Mouse (Mus musculus): Measurements from ENCODE around the gene Rac2. TPM values are rescaled to one million over a fixed set of nuclear protein-coding genes. Genes with fewer than 3 reads are reported as not detected.

Rac2 gene
- polyA plus RNA-seq, 1 experiment: 12.7 TPM

DNA sequence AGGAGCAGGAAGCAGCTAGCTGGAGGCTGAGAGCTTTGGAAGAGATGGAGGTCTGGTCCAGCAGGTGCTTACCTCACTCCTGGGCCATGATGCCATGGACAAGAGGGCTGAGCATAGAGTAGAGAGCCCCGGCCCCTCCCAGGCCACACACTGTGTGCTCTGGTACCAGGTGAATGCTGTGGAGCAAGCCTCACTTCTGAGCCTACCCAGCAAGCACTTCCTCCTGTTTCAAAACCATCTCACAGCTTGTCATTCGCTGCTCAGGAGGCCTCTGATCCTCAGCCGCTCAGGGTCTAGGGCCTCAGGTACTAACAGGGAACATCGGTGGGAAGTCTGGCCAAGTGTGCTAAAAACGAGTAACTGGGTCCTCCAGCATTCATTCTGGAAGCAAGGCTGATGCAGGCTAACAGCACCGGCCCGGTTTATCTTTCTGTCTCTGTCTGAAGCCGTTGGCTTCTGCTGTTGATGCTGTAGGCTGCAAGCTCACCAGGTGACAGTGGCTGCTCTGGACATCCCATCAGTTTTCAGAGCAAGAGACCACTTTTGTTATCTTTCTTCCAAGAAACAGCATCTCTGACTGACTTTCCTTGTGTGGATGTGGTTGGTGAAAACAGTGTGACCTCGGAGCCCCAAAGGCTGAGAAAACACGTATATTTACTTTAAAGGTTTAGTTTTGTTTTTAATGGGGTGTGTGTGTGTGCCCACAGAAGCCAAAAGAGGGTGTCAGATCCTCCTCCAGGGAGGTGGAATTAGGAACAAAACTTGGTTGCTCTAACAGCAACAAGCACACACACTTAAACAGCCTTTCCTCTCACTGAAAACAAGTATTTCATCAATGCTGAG lies 14.7 kb downstream of the Rac2 start:
- Histone ChIP-seq H3K9me3 (ENCODE audit: control insufficient read depth, low read length) (no peaks in the 10 kb centered on the region), H3K4me3 (replicated peaks) (no peak overlapping the region), H3K27me3 (ENCODE audit: control insufficient read depth) (no peaks in the 10 kb centered on the region), H3K36me3 (ENCODE audit: control insufficient read depth) (peaks cover 19% of the 10 kb centered on the region), H3K4me1 (ENCODE audit: control insufficient read depth) (no peaks in the 10 kb centered on the region; the same call in 1 of the 2 replicates)
- TF ChIP-seq TAL1 (IDR thresholded peaks at IDR 0.05; ENCODE audit: low read length) (no peak), GATA1 (IDR thresholded peaks at IDR 0.05; ENCODE audit: low read length) (no peak)

DNA sequence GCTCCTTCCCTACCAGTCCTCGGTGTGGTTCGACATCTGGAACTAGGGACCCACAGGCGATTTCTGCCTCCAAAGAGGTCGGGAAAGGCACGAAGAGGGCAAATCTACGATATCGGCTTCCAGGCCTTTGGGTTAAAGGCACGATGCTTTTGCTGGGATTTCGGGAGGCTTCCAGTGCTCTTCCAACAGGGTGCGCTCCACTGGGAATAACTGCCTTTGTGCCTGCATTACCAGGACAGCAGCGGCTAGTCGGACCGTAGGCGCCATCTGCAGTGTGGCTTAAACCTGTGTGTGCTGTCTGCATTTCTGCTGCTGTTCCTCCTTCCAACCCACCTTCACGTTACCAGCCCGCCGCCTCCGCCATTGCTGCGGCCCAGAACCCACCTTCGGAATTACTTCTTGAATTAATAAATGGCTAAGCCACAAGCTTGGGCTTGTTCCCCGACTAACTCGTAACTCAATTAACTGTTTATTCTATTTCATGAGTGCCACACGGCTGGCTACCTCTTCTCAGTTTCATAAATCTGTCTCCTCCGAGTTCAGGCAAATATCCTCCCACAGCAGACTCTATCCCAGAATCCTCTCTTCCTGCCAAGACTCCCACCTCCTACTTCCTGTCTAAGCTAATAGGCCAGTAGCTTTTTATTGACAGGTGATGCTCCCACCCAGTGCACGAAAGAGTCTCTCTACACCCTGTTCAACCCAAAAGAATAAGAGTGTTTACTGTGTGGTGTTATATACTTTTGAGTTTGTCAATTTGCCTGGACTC lies 17.9 kb downstream of the Rac2 start:
- peaks cover 18% of the 10 kb centered on the region for H3K9me3 ChIP-seq (ENCODE audit: control insufficient read depth, low read length)
- peak overlapping the region; percentile 53 for H3K4me3 ChIP-seq (replicated peaks)
- no peaks in the 10 kb centered on the region; the same call in 1 of the 2 replicates for H3K27me3 ChIP-seq (ENCODE audit: control insufficient read depth)
- TF ChIP-seq GATA1 (IDR thresholded peaks at IDR 0.05; ENCODE audit: low read length) (no peak), TAL1 (IDR thresholded peaks at IDR 0.05; ENCODE audit: low read length) (no peak)
- H3K4me1 ChIP-seq (ENCODE audit: control insufficient read depth): no peaks in the 10 kb centered on the region; the same call in 1 of the 2 replicates
- H3K36me3 ChIP-seq (ENCODE audit: control insufficient read depth): no peaks in the 10 kb centered on the region

GRCm38 (mm10) chr15:78549189-78549734 lies 23.3 kb downstream of the Rac2 start:
- Histone ChIP-seq H3K9me3 (ENCODE audit: control insufficient read depth, low read length) (peaks cover 18% of the 10 kb centered on the region), H3K4me1 (ENCODE audit: control insufficient read depth) (peaks cover 6% of the 10 kb centered on the region), H3K4me3 (replicated peaks) (no peak overlapping the region), H3K36me3 (ENCODE audit: control insufficient read depth) (no peaks in the 10 kb centered on the region), H3K27me3 (ENCODE audit: control insufficient read depth) (peaks cover 2% of the 10 kb centered on the region)
- TF ChIP-seq TAL1 (IDR thresholded peaks at IDR 0.05; ENCODE audit: low read length): no peak
- TF ChIP-seq GATA1 (IDR thresholded peaks at IDR 0.05; ENCODE audit: low read length): no peak

DNA sequence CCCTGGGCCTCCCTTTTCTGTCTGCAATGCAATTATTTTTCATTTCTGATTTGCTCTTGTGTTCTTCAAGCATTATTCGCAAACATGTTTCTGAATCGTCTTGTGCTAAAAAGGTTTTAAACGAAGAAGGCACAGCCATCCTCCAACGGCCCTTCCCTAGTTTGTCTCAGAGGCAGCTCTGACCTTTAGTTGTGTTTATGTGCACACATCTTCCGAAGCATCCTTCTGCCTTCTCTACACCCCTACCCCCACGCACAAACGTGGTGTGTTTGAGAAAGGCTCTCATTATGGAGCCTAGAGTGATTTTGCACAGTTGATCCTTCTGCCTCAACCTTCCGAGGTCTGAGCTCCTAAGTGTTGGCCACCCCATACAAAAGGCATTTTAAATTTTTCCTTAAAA lies 23.9 kb downstream of the Rac2 start:
- peaks cover 6% of the 10 kb centered on the region for H3K4me1 ChIP-seq (ENCODE audit: control insufficient read depth)
- H3K4me3 ChIP-seq (replicated peaks): no peak overlapping the region
- peaks cover 2% of the 10 kb centered on the region for H3K27me3 ChIP-seq (ENCODE audit: control insufficient read depth)
- H3K36me3 ChIP-seq (ENCODE audit: control insufficient read depth): no peaks in the 10 kb centered on the region
- TF ChIP-seq TAL1 (IDR thresholded peaks at IDR 0.05; ENCODE audit: low read length): no peak
- TF ChIP-seq GATA1 (IDR thresholded peaks at IDR 0.05; ENCODE audit: low read length): no peak
- H3K9me3 ChIP-seq (ENCODE audit: control insufficient read depth, low read length): peaks cover 18% of the 10 kb centered on the region

GRCm38 (mm10) chr15:78548336-78548665 lies 24.3 kb downstream of the Rac2 start:
- H3K4me3 ChIP-seq (replicated peaks): no peak overlapping the region

DNA sequence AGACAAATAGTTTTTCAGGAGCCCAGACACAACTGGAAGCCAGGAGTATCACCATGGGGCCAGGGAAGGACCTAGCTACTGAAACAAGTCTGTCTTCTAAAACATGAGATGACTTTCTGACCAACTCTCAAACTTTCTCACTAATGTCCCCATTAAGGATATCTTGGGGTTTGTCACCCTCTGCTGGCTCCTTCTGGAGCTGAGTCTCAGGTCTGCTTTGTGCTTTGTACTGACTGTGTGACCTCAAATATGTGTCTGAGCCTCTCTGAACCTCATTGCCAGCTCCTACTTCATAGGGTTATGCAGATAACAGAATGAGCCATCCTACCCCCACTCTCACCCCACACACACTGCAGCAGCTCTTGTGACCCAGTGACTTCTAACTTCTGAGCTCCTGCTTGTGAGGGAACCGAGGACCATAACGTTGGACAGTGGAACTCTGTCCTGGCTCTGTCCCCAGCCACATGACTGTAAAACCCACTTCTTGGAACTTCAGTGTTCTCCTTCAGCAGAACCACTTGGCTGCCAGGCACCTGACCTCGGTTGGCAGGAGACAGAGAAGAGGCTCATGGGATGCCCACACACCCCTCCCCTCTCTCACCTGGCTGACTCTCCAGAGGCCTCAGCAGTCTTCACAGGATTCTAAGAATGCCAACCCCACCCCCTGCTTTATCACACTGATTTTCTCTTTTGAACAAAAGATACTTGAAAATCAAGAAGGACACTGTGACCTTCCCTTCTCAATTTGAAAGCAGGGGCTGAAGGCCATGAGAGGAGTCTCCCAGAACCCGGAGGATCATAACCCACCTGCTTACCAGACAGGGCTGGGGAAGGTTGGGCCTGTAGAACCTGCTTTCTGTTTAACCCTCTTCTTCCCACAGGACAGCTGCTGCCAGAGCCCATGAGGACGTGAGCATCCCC lies 24.9 kb downstream of the Rac2 start:
- no peak overlapping the region for H3K4me3 ChIP-seq (replicated peaks)
- peaks cover 6% of the 10 kb centered on the region for H3K4me1 ChIP-seq (ENCODE audit: control insufficient read depth)
- peaks cover 18% of the 10 kb centered on the region for H3K9me3 ChIP-seq (ENCODE audit: control insufficient read depth, low read length)
- peaks cover 2% of the 10 kb centered on the region for H3K27me3 ChIP-seq (ENCODE audit: control insufficient read depth)
- H3K36me3 ChIP-seq (ENCODE audit: control insufficient read depth): no peaks in the 10 kb centered on the region
- TF ChIP-seq GATA1 (IDR thresholded peaks at IDR 0.05; ENCODE audit: low read length) (no peak), TAL1 (IDR thresholded peaks at IDR 0.05; ENCODE audit: low read length) (no peak)

More at GRCm38 (mm10) chr15:78548336-78548665, 24.3 kb downstream of the Rac2 start:
- TF ChIP-seq GATA1 (IDR thresholded peaks at IDR 0.05; ENCODE audit: low read length): no peak
- TF ChIP-seq TAL1 (IDR thresholded peaks at IDR 0.05; ENCODE audit: low read length): no peak
- Histone ChIP-seq H3K27me3 (ENCODE audit: control insufficient read depth) (peaks cover 2% of the 10 kb centered on the region), H3K36me3 (ENCODE audit: control insufficient read depth) (no peaks in the 10 kb centered on the region), H3K9me3 (ENCODE audit: control insufficient read depth, low read length) (peaks cover 18% of the 10 kb centered on the region), H3K4me1 (ENCODE audit: control insufficient read depth) (peaks cover 6% of the 10 kb centered on the region)

DNA sequence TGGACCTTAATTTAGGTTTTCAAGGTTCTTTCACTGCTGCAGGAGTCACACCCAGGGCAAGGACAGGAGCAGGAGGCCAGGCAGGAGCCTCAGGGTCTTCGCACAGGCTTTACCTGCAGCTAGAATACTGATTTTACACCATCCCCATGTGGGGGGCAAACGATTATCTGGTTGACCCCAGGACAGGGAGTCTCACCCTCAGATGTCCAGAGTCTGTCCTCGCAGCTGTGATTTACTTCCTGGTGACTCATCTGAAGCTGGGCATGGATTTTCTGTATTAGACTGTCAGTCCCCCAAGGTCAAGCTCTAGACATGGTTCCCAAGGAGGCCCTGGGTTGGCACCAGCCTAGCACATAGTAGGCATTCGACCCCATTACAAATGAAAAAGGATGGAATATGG lies 26.5 kb downstream of the Rac2 start:
- TF ChIP-seq TAL1 (IDR thresholded peaks at IDR 0.05; ENCODE audit: low read length): no peak
- peaks cover 8% of the 10 kb centered on the region for H3K9me3 ChIP-seq (ENCODE audit: control insufficient read depth, low read length)
- H3K4me1 ChIP-seq (ENCODE audit: control insufficient read depth): peaks cover 6% of the 10 kb centered on the region
- H3K36me3 ChIP-seq (ENCODE audit: control insufficient read depth): no peaks in the 10 kb centered on the region
- H3K27me3 ChIP-seq (ENCODE audit: control insufficient read depth): peaks cover 2% of the 10 kb centered on the region
- H3K4me3 ChIP-seq (replicated peaks): no peak overlapping the region

DNA sequence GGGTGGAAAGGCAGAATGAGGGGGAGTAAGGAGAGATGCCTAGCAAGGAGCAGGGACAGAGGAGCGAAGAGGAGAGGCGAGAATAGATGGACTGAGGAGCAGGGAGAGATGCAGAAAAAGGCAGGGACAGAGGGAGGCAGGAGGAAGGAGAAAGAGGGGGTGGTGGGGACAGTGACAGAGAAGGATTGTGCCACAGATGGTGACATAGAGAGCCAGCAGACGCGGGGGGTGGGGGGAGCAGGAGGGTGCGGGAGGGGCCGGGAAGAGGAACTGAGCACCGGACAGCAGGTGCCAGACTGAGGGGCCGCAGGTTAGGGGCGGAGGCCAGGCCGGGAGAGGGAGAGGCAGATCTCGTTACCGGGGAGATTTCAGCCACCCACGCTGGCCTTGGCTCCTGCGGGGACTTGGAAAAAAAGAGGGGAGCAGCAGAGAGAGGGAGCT lies 28.0 kb downstream of the Rac2 start, which contains the start of gene Sstr3:
Sstr3 (minus strand) TSS at position 125 of the 441 bp plus-strand sequence.
- H3K27me3 ChIP-seq (ENCODE audit: control insufficient read depth): peaks cover 2% of the 10 kb centered on the region
- no peak for TF ChIP-seq GATA1 (IDR thresholded peaks at IDR 0.05; ENCODE audit: low read length)
- TF ChIP-seq TAL1 (IDR thresholded peaks at IDR 0.05; ENCODE audit: low read length): no peak
- H3K4me3 ChIP-seq (replicated peaks): no peak within 1 kb of the TSS
- H3K4me1 ChIP-seq (ENCODE audit: control insufficient read depth): peaks cover 6% of the 10 kb centered on the region
- H3K9me3 ChIP-seq (ENCODE audit: control insufficient read depth, low read length): no peaks in the 10 kb centered on the region
- H3K36me3 ChIP-seq (ENCODE audit: control insufficient read depth): no peaks in the 10 kb centered on the region

Data from erythroblast, embryonic 14.5 days (primary cell).